Mouse (Mus musculus) NIH3T3 (cell line): ENCODE measurements at regions not wholly inside any gene's neighbourhood (a gene's known extent, or its start where the extent isn't known, plus 50 kb on each side); places are given as distances from the start of the nearest gene placed in this dataset.

Experiments used
- DNase-seq: peaks from one replicate; pipeline ENCODE4 v3.0.0-alpha.2; 2012; ENCODE audit warnings: low read depth

- DNase-seq = no peak
Observed at GRCm38 (mm10) chr9:91135107-91135506, 227.1 kb upstream of the Zic4 start.

- no peak for DNase-seq
Observed at GRCm38 (mm10) chr9:91140651-91141050, 221.6 kb upstream of the Zic4 start.

- DNase-seq = no peak
Observed at GRCm38 (mm10) chr9:91151893-91152292, 210.3 kb upstream of the Zic4 start.

- no peak for DNase-seq
Observed at GRCm38 (mm10) chr9:91159311-91159710, 202.9 kb upstream of the Zic4 start.

- DNase-seq = no peak
Observed at GRCm38 (mm10) chr9:91167871-91168270, 194.3 kb upstream of the Zic4 start.

- no peak for DNase-seq
Observed at GRCm38 (mm10) chr9:91193221-91193620, 169.0 kb upstream of the Zic4 start.

GRCm38 (mm10) chr9:91193954-91194353 lies 168.3 kb upstream of the Zic4 start:
- no peak for DNase-seq

GRCm38 (mm10) chr9:91207281-91207680 lies 154.9 kb upstream of the Zic4 start:
- no peak for DNase-seq

GRCm38 (mm10) chr9:91227673-91228440 lies 134.4 kb upstream of the Zic4 start:
- DNase-seq = no peak

GRCm38 (mm10) chr9:91228525-91228924 lies 133.7 kb upstream of the Zic4 start:
- no peak for DNase-seq

- DNase-seq = no peak
Observed at GRCm38 (mm10) chr9:91253886-91254285, 108.3 kb upstream of the Zic4 start.

GRCm38 (mm10) chr9:91291340-91291739 lies 70.9 kb upstream of the Zic4 start:
- no peak for DNase-seq
